Mouse (Mus musculus) heart, embryonic 15.5 days (tissue): ENCODE measurements around the gene Shkbp1. TPM values are rescaled to one million over a fixed set of nuclear protein-coding genes. Genes with fewer than 3 reads are reported as not detected.

ENCODE experiments used
- ATAC-seq: fragments of 200-750 bp; cut with Nextera tagmentation; replicated peaks from 2 replicates; pipeline ENCODE4 v1.8.0; 2017; ENCODE audit warnings: low read depth, moderate TSS enrichment; ENCODE audit not compliant: insufficient number of reproducible peaks, insufficient read depth, low FRiP score
- H3K27ac ChIP-seq: fragments of 300-500 bp; sonication (generic); 2 replicates; pipeline ENCODE4 v1.5.1; 2015; ENCODE audit warnings: mild to moderate bottlenecking, inconsistent platforms
- H3K27me3 ChIP-seq: fragments of 300-500 bp; sonication (generic); 2 replicates; pipeline ENCODE4 v1.6.1; 2015; ENCODE audit warnings: inconsistent platforms
- H3K36me3 ChIP-seq: fragments of 300-500 bp; sonication (generic); 2 replicates; pipeline ENCODE4 v1.6.1; 2015; ENCODE audit warnings: mild to moderate bottlenecking, inconsistent platforms
- H3K4me1 ChIP-seq: fragments of 300-500 bp; sonication (generic); replicated peaks from 2 replicates; pipeline ENCODE4 v1.6.1; 2015; ENCODE audit warnings: inconsistent platforms
- H3K4me2 ChIP-seq: fragments of 300-500 bp; sonication (generic); 2 replicates; pipeline ENCODE4 v1.6.1; 2015; ENCODE audit warnings: inconsistent platforms, mild to moderate bottlenecking, moderate library complexity
- H3K4me3 ChIP-seq: fragments of 300-500 bp; sonication (generic); 2 replicates; pipeline ENCODE4 v1.5.1; 2015; ENCODE audit warnings: mild to moderate bottlenecking, inconsistent platforms
- H3K9ac ChIP-seq: fragments of 300-500 bp; sonication (generic); 2 replicates; pipeline ENCODE4 v1.6.1; 2015; ENCODE audit warnings: mild to moderate bottlenecking, inconsistent platforms
- H3K9me3 ChIP-seq: fragments of 300-500 bp; sonication (generic); replicated peaks from 2 replicates; pipeline ENCODE4 v1.6.1; 2016; ENCODE audit warnings: inconsistent platforms
- WGBS: fragments of 180-500 bp; shearing (Covaris S2); methylation state at CpG from one replicate; pipeline ENCODE4 v1.1.7; 2015; ENCODE audit warnings: mixed read lengths; 5-methylcytosine and 5-hydroxymethylcytosine counted together
- polyA plus RNA-seq: library from polyadenylated mRNA; unstranded; fragments of >200 nt; fragmentation: Nextera tagmentation; extraction: Ambion mirVana; gene quantifications from 2 replicates; pipeline ENCODE4 v1.2.1, GENCODE M21; 2015

The Shkbp1 gene
- polyA plus RNA-seq, 1 experiment from 2014 or later = 19.8 TPM

GRCm38 (mm10) chr7:27331854-27332253 lies 24.0 kb downstream of the Shkbp1 start:
- Histone ChIP-seq H3K36me3 (no peaks in the 10 kb centered on the region), H3K9me3 (no peaks in the 10 kb centered on the region), H3K27ac (peak overlapping the region; percentile 89), H3K4me2 (peak overlapping the region; percentile 91), H3K4me1 (peaks cover 73% of the 10 kb centered on the region), H3K4me3 (peak overlapping the region; percentile 64), H3K27me3 (peaks cover 89% of the 10 kb centered on the region), H3K9ac (peak overlapping the region; percentile 75; the same call in 1 of the 2 replicates)
- 3% methylated on average over 8 of the region's 8 CpGs for WGBS
- ATAC-seq = no peak

GRCm38 (mm10) chr7:27331541-27331851 lies 24.3 kb downstream of the Shkbp1 start:
- peaks cover 71% of the 10 kb centered on the region for H3K4me1 ChIP-seq
- no peaks in the 10 kb centered on the region for H3K36me3 ChIP-seq
- peak overlapping the region; percentile 91 for H3K4me2 ChIP-seq
- peak overlapping the region; percentile 89 for H3K27ac ChIP-seq
- H3K9me3 ChIP-seq = no peaks in the 10 kb centered on the region
- WGBS = 1% methylated on average over 8 of the region's 8 CpGs
- peaks cover 89% of the 10 kb centered on the region for H3K27me3 ChIP-seq
- ATAC-seq = no peak
- H3K4me3 ChIP-seq = peak overlapping the region; percentile 64
- peak overlapping the region; percentile 43 for H3K9ac ChIP-seq

- peak; percentile 44 for ATAC-seq
- peaks cover 71% of the 10 kb centered on the region for H3K4me1 ChIP-seq
- peak overlapping the region; percentile 43 for H3K9ac ChIP-seq
- no peaks in the 10 kb centered on the region for H3K9me3 ChIP-seq
- H3K36me3 ChIP-seq = no peaks in the 10 kb centered on the region
- peaks cover 89% of the 10 kb centered on the region for H3K27me3 ChIP-seq
- H3K4me2 ChIP-seq = peak overlapping the region; percentile 91
- WGBS = 2% methylated on average over 39 of the region's 39 CpGs
- H3K27ac ChIP-seq = peak overlapping the region; percentile 89
- peak overlapping the region; percentile 64 for H3K4me3 ChIP-seq
Measured at GRCm38 (mm10) chr7:27330709-27331540, 24.9 kb downstream of the Shkbp1 start.

GRCm38 (mm10) chr7:27329981-27330380 lies 25.8 kb downstream of the Shkbp1 start:
- Histone ChIP-seq H3K9ac (no peak overlapping the region), H3K36me3 (no peaks in the 10 kb centered on the region), H3K27me3 (peaks cover 90% of the 10 kb centered on the region), H3K4me2 (peak overlapping the region; percentile 91), H3K27ac (no peak overlapping the region), H3K4me1 (peaks cover 72% of the 10 kb centered on the region), H3K9me3 (no peaks in the 10 kb centered on the region), H3K4me3 (peak overlapping the region; percentile 64; the same call in 1 of the 2 replicates)
- 24% methylated on average over 17 of the region's 17 CpGs for WGBS
- ATAC-seq = no peak

- Histone ChIP-seq H3K9me3 (no peaks in the 10 kb centered on the region), H3K36me3 (no peaks in the 10 kb centered on the region), H3K4me1 (peaks cover 67% of the 10 kb centered on the region), H3K9ac (peak overlapping the region; percentile 22; the same call in 1 of the 2 replicates), H3K4me2 (peak overlapping the region; percentile 57), H3K4me3 (peak overlapping the region; percentile 26), H3K27me3 (peaks cover 90% of the 10 kb centered on the region), H3K27ac (no peak overlapping the region)
- 6% methylated on average over 45 of the region's 45 CpGs for WGBS
- no peak; the same call in 1 of the 2 replicates for ATAC-seq
Measured at GRCm38 (mm10) chr7:27329326-27329947, 26.4 kb downstream of the Shkbp1 start.

- 45% methylated on average over 16 of the region's 16 CpGs for WGBS
- Histone ChIP-seq H3K36me3 (no peaks in the 10 kb centered on the region), H3K9ac (no peak overlapping the region), H3K4me1 (peaks cover 59% of the 10 kb centered on the region), H3K27me3 (peaks cover 90% of the 10 kb centered on the region), H3K4me2 (peak overlapping the region; percentile 57; the same call in 1 of the 2 replicates), H3K9me3 (no peaks in the 10 kb centered on the region), H3K4me3 (no peak overlapping the region), H3K27ac (no peak overlapping the region)
- ATAC-seq = no peak
Measured at GRCm38 (mm10) chr7:27328648-27329047, 27.2 kb downstream of the Shkbp1 start.

- Histone ChIP-seq H3K27me3 (peaks cover 90% of the 10 kb centered on the region), H3K4me1 (peaks cover 54% of the 10 kb centered on the region), H3K9ac (no peak overlapping the region), H3K4me3 (no peak overlapping the region), H3K27ac (no peak overlapping the region), H3K4me2 (no peak overlapping the region), H3K36me3 (no peaks in the 10 kb centered on the region), H3K9me3 (no peaks in the 10 kb centered on the region)
- 81% methylated on average over 11 of the region's 11 CpGs for WGBS
- ATAC-seq = no peak
Measured at GRCm38 (mm10) chr7:27328161-27328560, 27.7 kb downstream of the Shkbp1 start.

GRCm38 (mm10) chr7:27327500-27327899 lies 28.3 kb downstream of the Shkbp1 start:
- Histone ChIP-seq H3K36me3 (no peaks in the 10 kb centered on the region), H3K4me2 (no peak overlapping the region), H3K27ac (no peak overlapping the region), H3K4me1 (peaks cover 48% of the 10 kb centered on the region), H3K27me3 (peaks cover 90% of the 10 kb centered on the region), H3K4me3 (no peak overlapping the region), H3K9ac (no peak overlapping the region), H3K9me3 (no peaks in the 10 kb centered on the region)
- 85% methylated on average over 8 of the region's 8 CpGs for WGBS
- no peak for ATAC-seq

GRCm38 (mm10) chr7:27326101-27326880 lies 29.5 kb downstream of the Shkbp1 start:
- Histone ChIP-seq H3K4me2 (peak overlapping the region; percentile 56), H3K27me3 (peaks cover 93% of the 10 kb centered on the region), H3K36me3 (no peaks in the 10 kb centered on the region), H3K27ac (no peak overlapping the region), H3K9ac (no peak overlapping the region), H3K4me3 (peak overlapping the region; percentile 25), H3K4me1 (peaks cover 36% of the 10 kb centered on the region), H3K9me3 (no peaks in the 10 kb centered on the region)
- no peak for ATAC-seq
- 42% methylated on average over 34 of the region's 34 CpGs for WGBS

- Histone ChIP-seq H3K4me2 (peak overlapping the region; percentile 56), H3K36me3 (no peaks in the 10 kb centered on the region), H3K9ac (no peak overlapping the region), H3K4me1 (peaks cover 30% of the 10 kb centered on the region), H3K9me3 (no peaks in the 10 kb centered on the region), H3K4me3 (peak overlapping the region; percentile 25), H3K27ac (no peak overlapping the region), H3K27me3 (peaks cover 89% of the 10 kb centered on the region)
- 7% methylated on average over 24 of the region's 24 CpGs for WGBS
- 0 out of 2 replicates have a peak, but pooled peaks have one; percentile 15 for ATAC-seq
Measured at GRCm38 (mm10) chr7:27325697-27326096, 30.1 kb downstream of the Shkbp1 start.

GRCm38 (mm10) chr7:27324928-27325327 lies 30.9 kb downstream of the Shkbp1 start:
- H3K27ac ChIP-seq = no peak overlapping the region
- peaks cover 82% of the 10 kb centered on the region for H3K27me3 ChIP-seq
- no peak overlapping the region for H3K4me3 ChIP-seq
- H3K9ac ChIP-seq = no peak overlapping the region
- no peak overlapping the region for H3K4me2 ChIP-seq
- 60% methylated on average over 19 of the region's 20 CpGs for WGBS
- ATAC-seq = no peak
- H3K9me3 ChIP-seq = no peaks in the 10 kb centered on the region
- peaks cover 25% of the 10 kb centered on the region for H3K4me1 ChIP-seq
- no peaks in the 10 kb centered on the region for H3K36me3 ChIP-seq
